Mouse (Mus musculus): Measurements from ENCODE around the gene Ndufc1. TPM values are rescaled to one million over a fixed set of nuclear protein-coding genes. Genes with fewer than 3 reads are reported as not detected.
"Not testable (repeated sequence)": the region's sequence is repeated elsewhere in the genome, so short reads cannot be mapped to it uniquely, and the experiment has no call there.

Ndufc1 gene
- 723 and 776 TPM in 2 replicates for polyA plus RNA-seq (2016; fragmentation: Nextera tagmentation; extraction: Ambion mirVana)

GRCm38 (mm10) chr3:51408561-51409183, at the start of gene Ndufc1:
Gene Ndufc1 (minus strand): TSS chr3:51408988.
- peak; percentile 90 for ATAC-seq (ENCODE audit: low FRiP score, low read depth)
- Histone ChIP-seq H3K4me2 (replicated peaks) (peak within 1 kb of the TSS; percentile 69), H3K36me3 (peaks cover 11% of the 10 kb centered on the region; the same call in 1 of the 2 replicates), H3K4me1 (peaks cover 9% of the 10 kb centered on the region), H3K27me3 (replicated peaks) (no peaks in the 10 kb centered on the region), H3K27ac (peak within 1 kb of the TSS; percentile 92), H3K9ac (peak within 1 kb of the TSS; percentile 82), H3K9me3 (no peaks in the 10 kb centered on the region), H3K4me3 (peak within 1 kb of the TSS; percentile 78)
- WGBS = under 1% methylated on average over 40 of the region's 40 CpGs

GRCm38 (mm10) chr3:51434871-51435595, 26.2 kb upstream of the Ndufc1 start:
- no peak overlapping the region for H3K27ac ChIP-seq
- no peaks in the 10 kb centered on the region for H3K4me1 ChIP-seq
- H3K9me3 ChIP-seq = no peaks in the 10 kb centered on the region
- H3K4me2 ChIP-seq (replicated peaks) = no peak overlapping the region
- ATAC-seq (ENCODE audit: low FRiP score, low read depth) = no peak
- no peak overlapping the region for H3K4me3 ChIP-seq
- H3K36me3 ChIP-seq = peaks cover 8% of the 10 kb centered on the region; the same call in 1 of the 2 replicates
- no peak overlapping the region for H3K9ac ChIP-seq
- WGBS = 80% methylated on average over 3 of the region's 3 CpGs
- no peaks in the 10 kb centered on the region for H3K27me3 ChIP-seq (replicated peaks)

GRCm38 (mm10) chr3:51434364-51434763, 25.6 kb upstream of the Ndufc1 start:
- H3K27me3 ChIP-seq (replicated peaks); H3K36me3 ChIP-seq; H3K4me1 ChIP-seq; H3K27ac ChIP-seq; H3K4me3 ChIP-seq; H3K4me2 ChIP-seq (replicated peaks); H3K9me3 ChIP-seq; H3K9ac ChIP-seq; ATAC-seq (ENCODE audit: low FRiP score, low read depth): not testable (repeated sequence)
- WGBS = 85% methylated on average over 5 of the region's 5 CpGs

GRCm38 (mm10) chr3:51425394-51425793, 16.6 kb upstream of the Ndufc1 start:
- H3K27ac ChIP-seq = no peak overlapping the region
- H3K9me3 ChIP-seq = no peaks in the 10 kb centered on the region
- ATAC-seq (ENCODE audit: low FRiP score, low read depth) = no peak
- H3K36me3 ChIP-seq = no peaks in the 10 kb centered on the region
- no peak overlapping the region for H3K9ac ChIP-seq
- H3K4me2 ChIP-seq (replicated peaks) = no peak overlapping the region
- peaks cover 3% of the 10 kb centered on the region; the same call in 1 of the 2 replicates for H3K4me1 ChIP-seq
- H3K27me3 ChIP-seq (replicated peaks) = no peaks in the 10 kb centered on the region
- H3K4me3 ChIP-seq = no peak overlapping the region

- peaks cover 16% of the 10 kb centered on the region for H3K4me1 ChIP-seq
- 87% methylated on average over 3 of the region's 3 CpGs for WGBS
- no peak for ATAC-seq (ENCODE audit: low FRiP score, low read depth)
Observed at GRCm38 (mm10) chr3:51421921-51422320, 13.1 kb upstream of the Ndufc1 start.

GRCm38 (mm10) chr3:51417966-51418365, 9.2 kb upstream of the Ndufc1 start:
- no peaks in the 10 kb centered on the region for H3K9me3 ChIP-seq
- 88% methylated on average over 2 of the region's 2 CpGs for WGBS
- ATAC-seq (ENCODE audit: low FRiP score, low read depth) = no peak
- H3K36me3 ChIP-seq = no peaks in the 10 kb centered on the region
- no peak overlapping the region for H3K27ac ChIP-seq
- no peaks in the 10 kb centered on the region for H3K27me3 ChIP-seq (replicated peaks)
- H3K9ac ChIP-seq = no peak overlapping the region
- peaks cover 26% of the 10 kb centered on the region for H3K4me1 ChIP-seq
- peak overlapping the region; percentile 81 for H3K4me2 ChIP-seq (replicated peaks)
- no peak overlapping the region for H3K4me3 ChIP-seq

More at GRCm38 (mm10) chr3:51421921-51422320, 13.1 kb upstream of the Ndufc1 start:
- Histone ChIP-seq H3K27ac (no peak overlapping the region), H3K36me3 (no peaks in the 10 kb centered on the region), H3K27me3 (replicated peaks) (no peaks in the 10 kb centered on the region), H3K9ac (no peak overlapping the region), H3K4me3 (no peak overlapping the region), H3K9me3 (no peaks in the 10 kb centered on the region), H3K4me2 (replicated peaks) (no peak overlapping the region)

- Histone ChIP-seq H3K9me3 (no peaks in the 10 kb centered on the region), H3K36me3 (no peaks in the 10 kb centered on the region), H3K4me1 (peaks cover 26% of the 10 kb centered on the region), H3K4me2 (replicated peaks) (peak overlapping the region; percentile 81), H3K27ac (no peak overlapping the region), H3K27me3 (replicated peaks) (no peaks in the 10 kb centered on the region), H3K4me3 (peak overlapping the region; percentile 100; the same call in 1 of the 2 replicates), H3K9ac (no peak overlapping the region)
- no peak for ATAC-seq (ENCODE audit: low FRiP score, low read depth)
- 49% methylated on average over 2 of the region's 2 CpGs for WGBS
Observed at GRCm38 (mm10) chr3:51417485-51417884, 8.7 kb upstream of the Ndufc1 start.

GRCm38 (mm10) chr3:51417135-51417458, 8.3 kb upstream of the Ndufc1 start:
- Histone ChIP-seq H3K4me1 (peaks cover 26% of the 10 kb centered on the region), H3K36me3 (no peaks in the 10 kb centered on the region), H3K9ac (peak overlapping the region; percentile 98), H3K27ac (no peak overlapping the region), H3K4me3 (peak overlapping the region; percentile 100), H3K9me3 (no peaks in the 10 kb centered on the region), H3K4me2 (replicated peaks) (peak overlapping the region; percentile 81), H3K27me3 (replicated peaks) (no peaks in the 10 kb centered on the region)
- ATAC-seq (ENCODE audit: low FRiP score, low read depth) = no peak
- 9% methylated on average over 8 of the region's 8 CpGs for WGBS

- no peaks in the 10 kb centered on the region for H3K27me3 ChIP-seq (replicated peaks)
- H3K27ac ChIP-seq = peak overlapping the region; percentile 86
- H3K36me3 ChIP-seq = no peaks in the 10 kb centered on the region
- peak; percentile 73 for ATAC-seq (ENCODE audit: low FRiP score, low read depth)
- H3K4me3 ChIP-seq = peak overlapping the region; percentile 100
- H3K9ac ChIP-seq = peak overlapping the region; percentile 98
- whole genome bisulfite sequencing = under 1% methylated on average over 68 of the region's 68 CpGs
- H3K9me3 ChIP-seq = no peaks in the 10 kb centered on the region
- H3K4me1 ChIP-seq = peaks cover 26% of the 10 kb centered on the region
- peak overlapping the region; percentile 81 for H3K4me2 ChIP-seq (replicated peaks)
Observed at GRCm38 (mm10) chr3:51416364-51417134, 7.8 kb upstream of the Ndufc1 start.

GRCm38 (mm10) chr3:51416073-51416363, 7.2 kb upstream of the Ndufc1 start:
- under 1% methylated on average over 29 of the region's 30 CpGs for WGBS
- no peaks in the 10 kb centered on the region for H3K9me3 ChIP-seq
- peak overlapping the region; percentile 86 for H3K27ac ChIP-seq
- H3K4me3 ChIP-seq = peak overlapping the region; percentile 100
- ATAC-seq (ENCODE audit: low FRiP score, low read depth) = peak; percentile 72
- peak overlapping the region; percentile 81 for H3K4me2 ChIP-seq (replicated peaks)
- H3K9ac ChIP-seq = peak overlapping the region; percentile 98
- no peaks in the 10 kb centered on the region for H3K36me3 ChIP-seq
- no peaks in the 10 kb centered on the region for H3K27me3 ChIP-seq (replicated peaks)
- H3K4me1 ChIP-seq = peaks cover 25% of the 10 kb centered on the region

- peak; percentile 89 for ATAC-seq (ENCODE audit: low FRiP score, low read depth)
- Histone ChIP-seq H3K4me3 (peak within 1 kb of the TSS; percentile 100), H3K36me3 (no peaks in the 10 kb centered on the region), H3K9ac (peak within 1 kb of the TSS; percentile 98), H3K4me2 (replicated peaks) (peak within 1 kb of the TSS; percentile 81), H3K27me3 (replicated peaks) (no peaks in the 10 kb centered on the region), H3K4me1 (peaks cover 24% of the 10 kb centered on the region), H3K27ac (peak within 1 kb of the TSS; percentile 86), H3K9me3 (no peaks in the 10 kb centered on the region)
- 5% methylated on average over 43 of the region's 43 CpGs for WGBS
Observed at GRCm38 (mm10) chr3:51415098-51416072, 6.6 kb upstream of the Ndufc1 start, which contains the start of gene Naa15. Gene Naa15 (plus strand): TSS chr3:51415148.
